Mouse (Mus musculus) embryonic fibroblast, embryonic 13.5 days (primary cell): ENCODE measurements around the gene Efnb3.
"Not testable (repeated sequence)": the region's sequence is repeated elsewhere in the genome, so short reads cannot be mapped to it uniquely, and the experiment has no call there.

Experiments used
- CTCF ChIP-seq: IDR thresholded peaks from 2 replicates; pipeline ENCODE4 v1.5.1; 2011; ENCODE audit warnings: mild to moderate bottlenecking, control low read depth, low read length, moderate library complexity, borderline replicate concordance; ENCODE audit not compliant: insufficient read depth
- POLR2A ChIP-seq: IDR thresholded peaks from 2 replicates; pipeline ENCODE4 v1.6.1; 2011; ENCODE audit warnings: low read depth, mild to moderate bottlenecking, control low read depth, low read length, moderate library complexity

DNA sequence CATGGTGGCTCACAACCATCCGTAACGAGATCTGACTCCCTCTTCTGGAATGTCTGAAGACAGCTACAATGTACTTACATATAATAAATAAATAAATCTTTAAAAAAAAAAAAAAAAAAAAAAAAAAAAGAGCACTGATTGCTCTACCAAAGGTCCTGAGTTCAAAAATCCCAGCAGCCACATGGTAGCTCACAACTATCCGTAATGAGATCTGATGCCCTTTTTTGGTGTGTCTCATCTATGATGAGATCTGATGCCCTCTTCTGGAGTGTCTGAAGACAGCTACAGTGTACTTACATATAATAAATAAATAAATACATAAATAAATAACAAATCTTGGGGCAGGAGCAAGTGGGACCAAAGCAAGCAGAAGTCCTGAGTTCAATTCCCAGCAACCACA lies 18.3 kb downstream of the Efnb3 start:
- TF ChIP-seq CTCF, POLR2A: not testable (repeated sequence)
